ENCODE assay signal across 16 mouse cellular contexts in genomic region chr2:14065704-14066650, GRCm38 (mm10). TPM values are rescaled to one million over a fixed set of nuclear protein-coding genes. Genes with fewer than 3 reads are reported as not detected.
"Had no signal": no experiment of that assay in that cellular context is flagged by ENCODE, and none has a peak within 500 bp of the region (broad histone marks: within the 10 kb centered on the region; RNA-seq: fewer than 3 reads in every experiment).

No protein-coding gene starts in this region.

- H3K36me3 ChIP-seq: limb, embryonic 12.5 days; liver, embryonic 13.5 days; neural tube, embryonic 13.5 days had no signal

- DNase-seq: kidney, adult 11 months; kidney, adult 9 months; kidney, postnatal 36 days; liver; liver, embryonic 13.5 days; liver, postnatal 0 days; lung, postnatal 36 days; midbrain, embryonic 14.5 days; right cerebral cortex, adult 18-20 months; right cerebral cortex, postnatal 25 days; thymus, postnatal 4 days had no signal

- H3K27ac ChIP-seq: kidney, postnatal 0 days; limb, embryonic 12.5 days; liver, embryonic 13.5 days; neural tube, embryonic 13.5 days had no signal

- H3K9ac ChIP-seq: limb, embryonic 12.5 days; liver, embryonic 13.5 days; liver, postnatal 0 days; neural tube, embryonic 13.5 days had no signal

- H3K27me3 ChIP-seq: limb, embryonic 12.5 days; liver, embryonic 13.5 days; neural tube, embryonic 13.5 days had no signal

- H3K9me3 ChIP-seq: limb, embryonic 12.5 days; liver, embryonic 13.5 days; neural tube, embryonic 13.5 days had no signal

- H3K4me3 ChIP-seq: limb, embryonic 12.5 days; liver, embryonic 13.5 days; neural tube, embryonic 13.5 days had no signal

- ATAC-seq: liver, postnatal 0 days; lung, postnatal 0 days had no signal

- H3K4me1 ChIP-seq: limb, embryonic 12.5 days; neural tube, embryonic 13.5 days had no signal

- H3K4me2 ChIP-seq: limb, embryonic 12.5 days; liver, embryonic 13.5 days; neural tube, embryonic 13.5 days had no signal

RNA-seq across cellular contexts. Expression of gene Hacd1, which starts 10.0 kb away (rescaled TPM):
- total RNA-seq: monocyte, adult 5-6 weeks had no signal
